Mouse (Mus musculus) regulatory T cell (primary cell): ENCODE results near the gene Gtf2h5.

Experiments
- in situ Hi-C: fragments of 300-600 bp; cut with MboI, MseI; formaldehyde crosslinking; loops from one replicate; pipeline ENCODE4 v1.15.1; 2025; ENCODE audit warnings: high pct_unique_total_duplicates

Gene Gtf2h5

GRCm38 (mm10) chr17:6110956-6111355, 31.4 kb downstream of the Gtf2h5 start:
- in situ Hi-C loops = no loop called here

GRCm38 (mm10) chr17:6113653-6114052, 34.1 kb downstream of the Gtf2h5 start:
- in situ Hi-C loops = no loop called here

GRCm38 (mm10) chr17:6115085-6115484, 35.5 kb downstream of the Gtf2h5 start:
- in situ Hi-C loops = no loop called here

- in situ Hi-C loops = no loop called here
Observed at GRCm38 (mm10) chr17:6117148-6117725, 37.7 kb downstream of the Gtf2h5 start.

GRCm38 (mm10) chr17:6117917-6118316, 38.3 kb downstream of the Gtf2h5 start:
- in situ Hi-C loops = no loop called here

- in situ Hi-C loops = no loop called here
Observed at GRCm38 (mm10) chr17:6118861-6119260, 39.3 kb downstream of the Gtf2h5 start.

GRCm38 (mm10) chr17:6123776-6124175, 44.2 kb downstream of the Gtf2h5 start:
- in situ Hi-C loops = no loop called here

- in situ Hi-C loops = no loop called here
Observed at GRCm38 (mm10) chr17:6125441-6125840, 45.9 kb downstream of the Gtf2h5 start.

GRCm38 (mm10) chr17:6128039-6128438, 48.5 kb downstream of the Gtf2h5 start:
- in situ Hi-C loops = no loop called here

- in situ Hi-C loops = no loop called here
Observed at GRCm38 (mm10) chr17:6129361-6129760, 49.8 kb downstream of the Gtf2h5 start.

- in situ Hi-C loops = no loop called here
Observed at GRCm38 (mm10) chr17:6131083-6131482, 51.5 kb downstream of the Gtf2h5 start.
